Mouse (Mus musculus) telencephalon, adult 2 months (tissue): ENCODE results near the gene Olfr212.
"Not testable (repeated sequence)": the region's sequence is repeated elsewhere in the genome, so short reads cannot be mapped to it uniquely, and the experiment has no call there.

ENCODE experiments used
- DNase-seq: peaks from one replicate; pipeline ENCODE4 v3.0.0-alpha.2; 2011; ENCODE audit warnings: low read depth, low spot score

The Olfr212 gene

GRCm38 (mm10) chr6:116506302-116507003 lies at the start of gene Olfr212:
Gene Olfr212 (plus strand): TSS chr6:116506516.
- not testable (repeated sequence) for DNase-seq

GRCm38 (mm10) chr6:116458728-116459127 lies 47.6 kb upstream of the Olfr212 start:
- no peak for DNase-seq

- DNase-seq, result no peak
Measured at GRCm38 (mm10) chr6:116459232-116459631, 47.1 kb upstream of the Olfr212 start.

GRCm38 (mm10) chr6:116460544-116461283 lies 45.6 kb upstream of the Olfr212 start, which contains the start of gene Alox5:
Gene Alox5 (minus strand): TSS chr6:116461178.
- no peak for DNase-seq

- DNase-seq, result peak; percentile 6
Measured at GRCm38 (mm10) chr6:116468081-116468480, 38.2 kb upstream of the Olfr212 start.

- no peak for DNase-seq
Measured at GRCm38 (mm10) chr6:116485081-116485480, 21.2 kb upstream of the Olfr212 start.

GRCm38 (mm10) chr6:116486833-116487232 lies 19.5 kb upstream of the Olfr212 start:
- DNase-seq, result no peak

- no peak for DNase-seq
Measured at GRCm38 (mm10) chr6:116488791-116489190, 17.5 kb upstream of the Olfr212 start, which contains the start of gene Olfr211. Gene Olfr211 (plus strand): TSS chr6:116489091.

GRCm38 (mm10) chr6:116493742-116494141 lies 12.6 kb upstream of the Olfr212 start:
- no peak for DNase-seq

- no peak for DNase-seq
Measured at GRCm38 (mm10) chr6:116495960-116496359, 10.4 kb upstream of the Olfr212 start.

- DNase-seq, result no peak
Measured at GRCm38 (mm10) chr6:116514832-116515231, 8.5 kb downstream of the Olfr212 start.

- DNase-seq, result no peak
Measured at GRCm38 (mm10) chr6:116538156-116538555, 31.8 kb downstream of the Olfr212 start, which contains the start of gene Olfr213. Gene Olfr213 (plus strand): TSS chr6:116538456.

- no peak for DNase-seq
Measured at GRCm38 (mm10) chr6:116542500-116542899, 36.2 kb downstream of the Olfr212 start.

- not testable (repeated sequence) for DNase-seq
Measured at GRCm38 (mm10) chr6:116550841-116551240, 44.5 kb downstream of the Olfr212 start, which contains the start of gene Gm5580. Gene Gm5580 (plus strand): TSS chr6:116551141.

- DNase-seq, result no peak
Measured at GRCm38 (mm10) chr6:116553935-116554334, 47.6 kb downstream of the Olfr212 start, which contains the start of gene Olfr214. Gene Olfr214 (plus strand): TSS chr6:116554235.

GRCm38 (mm10) chr6:116554952-116555351 lies 48.6 kb downstream of the Olfr212 start:
- no peak for DNase-seq
